Mouse (Mus musculus): ENCODE measurements at regions not wholly inside any gene's neighbourhood (a gene's known extent, or its start where the extent isn't known, plus 50 kb on each side); places are given as distances from the start of the nearest gene placed in this dataset.
"Not testable (repeated sequence)": the region's sequence is repeated elsewhere in the genome, so short reads cannot be mapped to it uniquely, and the experiment has no call there.

- ATAC-seq (ENCODE audit: insufficient read depth), result no peak
- no peaks in the 10 kb centered on the region for H3K9me3 ChIP-seq (replicated peaks)
- H3K9ac ChIP-seq, result no peak overlapping the region
- no peaks in the 10 kb centered on the region for H3K27me3 ChIP-seq
- peaks cover 26% of the 10 kb centered on the region for H3K4me1 ChIP-seq (replicated peaks)
- H3K4me2 ChIP-seq, result peak overlapping the region; percentile 51
- no peak overlapping the region for H3K27ac ChIP-seq (replicated peaks)
- H3K36me3 ChIP-seq (replicated peaks), result no peaks in the 10 kb centered on the region
- no peak overlapping the region for H3K4me3 ChIP-seq (replicated peaks)
- WGBS (ENCODE audit: insufficient replicate concordance), result 11% methylated on average over 18 of the region's 18 CpGs
These were observed 125.9 kb upstream of the Haao start for GRCm38 (mm10) chr17:83973461-83974350.

DNA sequence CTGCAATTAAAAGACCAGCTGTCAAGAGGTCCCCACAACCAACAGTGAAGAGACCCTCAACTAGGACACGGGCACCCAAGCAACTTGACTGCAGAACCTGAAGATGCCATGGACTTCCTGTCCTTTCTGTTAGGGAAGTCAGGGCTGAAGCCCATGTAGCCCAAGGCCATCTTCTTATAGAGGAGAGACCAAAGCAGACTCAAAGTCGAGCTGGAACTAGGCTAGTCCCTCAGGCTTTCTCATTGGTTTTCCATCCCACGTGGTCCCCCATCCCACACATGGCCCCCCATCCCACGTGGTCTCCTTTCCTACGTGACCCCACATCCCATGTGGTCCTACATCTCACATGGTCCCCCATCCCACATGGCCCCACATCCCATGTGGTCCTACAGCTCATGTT lies 125.1 kb upstream of the Haao start:
- 61% methylated on average over 5 of the region's 5 CpGs for WGBS (ENCODE audit: insufficient replicate concordance)

DNA sequence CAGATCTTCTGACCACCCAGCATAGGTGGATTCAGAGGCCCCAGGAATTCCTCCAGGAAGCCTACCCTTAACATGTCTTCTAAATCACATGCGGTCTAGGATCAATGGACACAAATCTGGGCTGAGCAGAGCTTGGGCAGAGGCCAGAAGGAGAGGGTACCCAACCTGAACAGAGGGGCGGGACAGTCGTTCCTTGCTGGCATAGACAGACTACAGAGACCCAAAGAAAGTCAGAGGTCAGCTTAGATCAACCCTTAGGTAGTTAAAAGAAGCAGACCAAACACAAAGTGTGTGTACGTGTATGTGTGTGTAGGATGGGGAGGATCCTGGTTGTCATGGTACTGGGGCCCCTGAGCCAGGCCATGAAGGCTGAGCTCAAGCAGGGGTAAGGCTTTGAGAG lies 124.7 kb upstream of the Haao start:
- WGBS (ENCODE audit: insufficient replicate concordance), result 67% methylated on average over 4 of the region's 4 CpGs
- Histone ChIP-seq H3K27me3 (no peaks in the 10 kb centered on the region), H3K36me3 (replicated peaks) (no peaks in the 10 kb centered on the region), H3K4me3 (replicated peaks) (no peak overlapping the region), H3K27ac (replicated peaks) (no peak overlapping the region), H3K9me3 (replicated peaks) (no peaks in the 10 kb centered on the region), H3K4me2 (no peak overlapping the region), H3K4me1 (replicated peaks) (peaks cover 23% of the 10 kb centered on the region), H3K9ac (no peak overlapping the region)
- ATAC-seq (ENCODE audit: insufficient read depth), result no peak

More for the DNA sequence above, 125.1 kb upstream of the Haao start:
- Histone ChIP-seq H3K4me3 (replicated peaks) (no peak overlapping the region), H3K27ac (replicated peaks) (no peak overlapping the region), H3K4me1 (replicated peaks) (peaks cover 23% of the 10 kb centered on the region), H3K27me3 (no peaks in the 10 kb centered on the region), H3K9ac (no peak overlapping the region), H3K9me3 (replicated peaks) (no peaks in the 10 kb centered on the region), H3K36me3 (replicated peaks) (no peaks in the 10 kb centered on the region), H3K4me2 (no peak overlapping the region)
- ATAC-seq (ENCODE audit: insufficient read depth), result no peak

- no peak overlapping the region for H3K4me3 ChIP-seq (replicated peaks)
- H3K36me3 ChIP-seq (replicated peaks), result no peaks in the 10 kb centered on the region
- no peak overlapping the region for H3K9ac ChIP-seq
- H3K27ac ChIP-seq (replicated peaks), result no peak overlapping the region
- WGBS (ENCODE audit: insufficient replicate concordance), result 72% methylated on average over 5 of the region's 5 CpGs
- no peak for ATAC-seq (ENCODE audit: insufficient read depth)
- H3K4me2 ChIP-seq, result no peak overlapping the region
- peaks cover 23% of the 10 kb centered on the region for H3K4me1 ChIP-seq (replicated peaks)
- H3K9me3 ChIP-seq (replicated peaks), result no peaks in the 10 kb centered on the region
- no peaks in the 10 kb centered on the region for H3K27me3 ChIP-seq
These were observed 124.3 kb upstream of the Haao start for GRCm38 (mm10) chr17:83972026-83972425.

GRCm38 (mm10) chr17:83969407-83969826 lies 121.7 kb upstream of the Haao start:
- WGBS (ENCODE audit: insufficient replicate concordance), result 25% methylated on average over 7 of the region's 7 CpGs
- peaks cover 26% of the 10 kb centered on the region for H3K4me1 ChIP-seq (replicated peaks)
- H3K27ac ChIP-seq (replicated peaks), result 0 out of 2 replicates have a peak overlapping the region, but pooled peaks have one; percentile 35
- no peaks in the 10 kb centered on the region for H3K9me3 ChIP-seq (replicated peaks)
- peak; percentile 34; the same call in 1 of the 2 replicates for ATAC-seq (ENCODE audit: insufficient read depth)
- no peak overlapping the region for H3K4me2 ChIP-seq
- H3K9ac ChIP-seq, result no peak overlapping the region
- no peaks in the 10 kb centered on the region for H3K36me3 ChIP-seq (replicated peaks)
- H3K27me3 ChIP-seq, result no peaks in the 10 kb centered on the region
- no peak overlapping the region for H3K4me3 ChIP-seq (replicated peaks)

- not testable (repeated sequence) for H3K36me3 ChIP-seq (replicated peaks); H3K27ac ChIP-seq (replicated peaks); H3K4me3 ChIP-seq (replicated peaks); ATAC-seq (ENCODE audit: insufficient read depth); H3K9ac ChIP-seq; H3K27me3 ChIP-seq; H3K9me3 ChIP-seq (replicated peaks); H3K4me2 ChIP-seq
- 73% methylated on average over 3 of the region's 3 CpGs for WGBS (ENCODE audit: insufficient replicate concordance)
- peaks cover 25% of the 10 kb centered on the region for H3K4me1 ChIP-seq (replicated peaks)
These were observed 120.4 kb upstream of the Haao start for GRCm38 (mm10) chr17:83968124-83968523.

DNA sequence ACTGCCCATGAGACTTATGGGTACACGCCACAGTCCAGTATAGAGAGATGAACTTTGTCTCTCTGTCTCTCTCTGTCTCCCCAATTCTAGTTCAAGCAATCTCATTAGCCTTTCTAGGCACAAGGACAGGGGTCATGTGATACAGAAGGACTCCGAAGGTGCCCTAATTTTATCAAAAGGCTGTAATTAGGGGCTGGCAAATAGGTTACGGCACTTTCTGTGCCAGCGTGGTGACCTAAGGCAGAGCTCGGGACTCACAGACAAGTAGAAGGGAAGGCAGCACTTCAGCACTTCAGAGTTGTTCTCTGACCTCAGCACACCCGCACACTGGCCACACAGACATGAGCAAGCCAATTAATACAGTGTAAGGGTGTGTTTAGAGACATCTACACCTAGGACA lies 119.2 kb upstream of the Haao start:
- H3K4me2 ChIP-seq, result no peak overlapping the region
- no peak overlapping the region for H3K4me3 ChIP-seq (replicated peaks)
- H3K36me3 ChIP-seq (replicated peaks), result no peaks in the 10 kb centered on the region
- H3K4me1 ChIP-seq (replicated peaks), result peaks cover 36% of the 10 kb centered on the region
- no peaks in the 10 kb centered on the region for H3K9me3 ChIP-seq (replicated peaks)
- no peak overlapping the region for H3K27ac ChIP-seq (replicated peaks)
- H3K9ac ChIP-seq, result no peak overlapping the region
- H3K27me3 ChIP-seq, result no peaks in the 10 kb centered on the region
- ATAC-seq (ENCODE audit: insufficient read depth), result no peak
- WGBS (ENCODE audit: insufficient replicate concordance), result 77% methylated on average over 6 of the region's 6 CpGs

- H3K9me3 ChIP-seq (replicated peaks), result no peaks in the 10 kb centered on the region
- H3K36me3 ChIP-seq (replicated peaks), result no peaks in the 10 kb centered on the region
- ATAC-seq (ENCODE audit: insufficient read depth), result no peak
- H3K4me3 ChIP-seq (replicated peaks), result no peak overlapping the region
- H3K9ac ChIP-seq, result no peak overlapping the region
- H3K27ac ChIP-seq (replicated peaks), result no peak overlapping the region
- 71% methylated on average over 13 of the region's 13 CpGs for whole genome bisulfite sequencing (ENCODE audit: insufficient replicate concordance)
- no peak overlapping the region for H3K4me2 ChIP-seq
- no peaks in the 10 kb centered on the region for H3K27me3 ChIP-seq
- H3K4me1 ChIP-seq (replicated peaks), result peaks cover 59% of the 10 kb centered on the region
These were observed 116.9 kb upstream of the Haao start for GRCm38 (mm10) chr17:83964454-83965211.

DNA sequence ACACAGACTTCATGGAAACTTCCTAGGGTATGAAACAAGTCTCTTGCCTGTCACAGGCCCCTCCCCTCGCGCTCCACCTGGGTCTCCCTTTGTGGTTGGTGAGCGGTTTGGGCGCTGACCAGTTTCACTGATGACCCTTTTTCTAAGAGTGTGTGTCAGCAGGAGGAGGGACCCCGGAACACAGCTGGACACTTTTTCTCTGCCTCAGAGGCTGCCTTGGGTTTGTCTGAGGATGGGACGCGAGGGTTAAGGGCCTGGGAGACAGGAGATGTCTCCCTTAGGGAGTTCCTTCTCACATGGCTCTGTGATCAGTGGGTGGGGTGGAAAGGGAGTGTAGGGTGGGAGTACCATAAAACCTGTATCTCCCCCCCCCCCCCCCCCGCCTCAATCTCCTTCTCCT lies 115.8 kb upstream of the Haao start:
- Histone ChIP-seq H3K4me1 (replicated peaks) (peaks cover 61% of the 10 kb centered on the region), H3K27me3 (no peaks in the 10 kb centered on the region), H3K36me3 (replicated peaks) (no peaks in the 10 kb centered on the region), H3K4me3 (replicated peaks) (no peak overlapping the region), H3K9ac (no peak overlapping the region), H3K27ac (replicated peaks) (no peak overlapping the region), H3K9me3 (replicated peaks) (no peaks in the 10 kb centered on the region), H3K4me2 (no peak overlapping the region)
- 69% methylated on average over 8 of the region's 8 CpGs for WGBS (ENCODE audit: insufficient replicate concordance)
- ATAC-seq (ENCODE audit: insufficient read depth), result no peak

- Histone ChIP-seq H3K9me3 (replicated peaks) (no peaks in the 10 kb centered on the region), H3K4me2 (no peak overlapping the region), H3K36me3 (replicated peaks) (no peaks in the 10 kb centered on the region), H3K9ac (no peak overlapping the region), H3K27ac (replicated peaks) (peak overlapping the region; percentile 49), H3K4me3 (replicated peaks) (no peak overlapping the region), H3K27me3 (no peaks in the 10 kb centered on the region), H3K4me1 (replicated peaks) (peaks cover 68% of the 10 kb centered on the region)
- 14% methylated on average over 4 of the region's 4 CpGs for WGBS (ENCODE audit: insufficient replicate concordance)
- ATAC-seq (ENCODE audit: insufficient read depth), result no peak
These were observed 115.1 kb upstream of the Haao start for GRCm38 (mm10) chr17:83962841-83963240.

DNA sequence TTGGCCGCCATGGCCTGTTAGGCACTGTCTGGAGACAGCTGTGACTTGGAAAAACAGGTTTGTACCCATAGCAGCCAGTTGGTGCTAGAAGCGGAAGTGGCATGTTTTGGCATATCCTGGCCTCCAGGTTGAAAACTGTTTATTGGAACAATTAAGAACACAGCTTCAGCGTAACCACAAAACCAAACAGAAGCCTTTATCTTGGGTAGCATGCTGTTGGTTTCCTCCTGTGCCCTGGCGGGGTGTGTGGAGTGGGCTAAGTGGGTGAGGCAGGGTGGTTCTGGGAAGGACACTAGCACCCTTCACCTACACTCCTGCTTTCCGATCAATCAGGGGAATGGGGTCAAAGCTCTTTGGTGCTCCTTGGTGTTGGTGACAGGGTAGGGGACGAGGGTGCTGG lies 114.4 kb upstream of the Haao start:
- WGBS (ENCODE audit: insufficient replicate concordance), result 18% methylated on average over 6 of the region's 6 CpGs
- Histone ChIP-seq H3K36me3 (replicated peaks) (no peaks in the 10 kb centered on the region), H3K9me3 (replicated peaks) (no peaks in the 10 kb centered on the region), H3K4me3 (replicated peaks) (no peak overlapping the region), H3K4me2 (no peak overlapping the region; the same call in 1 of the 2 replicates), H3K27me3 (no peaks in the 10 kb centered on the region), H3K27ac (replicated peaks) (peak overlapping the region; percentile 49), H3K4me1 (replicated peaks) (peaks cover 75% of the 10 kb centered on the region), H3K9ac (no peak overlapping the region)
- ATAC-seq (ENCODE audit: insufficient read depth), result peak; percentile 60
